Mouse (Mus musculus) bone marrow macrophage, adult 2 months (primary cell): ENCODE measurements around the gene Fgf4. TPM values are rescaled to one million over a fixed set of nuclear protein-coding genes. Genes with fewer than 3 reads are reported as not detected.

Source experiments
- H3K27ac ChIP-seq: 2 replicates; pipeline ENCODE4 v1.5.1; 2012; ENCODE audit warnings: low read depth, low read length; ENCODE audit not compliant: insufficient read depth
- H3K4me1 ChIP-seq: 2 replicates; pipeline ENCODE4 v1.6.1; 2012; ENCODE audit warnings: low read length; ENCODE audit not compliant: control insufficient read depth, insufficient read depth
- H3K4me3 ChIP-seq: 2 replicates; pipeline ENCODE4 v1.5.1; 2012; ENCODE audit warnings: mild to moderate bottlenecking, low read length, moderate library complexity; ENCODE audit not compliant: insufficient read depth
- CTCF ChIP-seq: IDR thresholded peaks from 2 replicates; pipeline ENCODE4 v1.5.1; 2012; ENCODE audit warnings: low read depth, mild to moderate bottlenecking, low read length, moderate library complexity
- POLR2A ChIP-seq: IDR thresholded peaks from 2 replicates; pipeline ENCODE4 v1.6.1; 2012; ENCODE audit warnings: mild to moderate bottlenecking, low read depth, low read length, borderline replicate concordance
- polyA plus RNA-seq: library from polyadenylated mRNA; stranded (reverse); fragments of >200 nt; gene quantifications from 2 replicates; pipeline ENCODE4 v1.2.4, GENCODE M21; 2012; ENCODE audit not compliant: missing spikeins, insufficient read depth, insufficient read length

Fgf4 gene
- polyA plus RNA-seq, 1 experiment, result not detected

DNA sequence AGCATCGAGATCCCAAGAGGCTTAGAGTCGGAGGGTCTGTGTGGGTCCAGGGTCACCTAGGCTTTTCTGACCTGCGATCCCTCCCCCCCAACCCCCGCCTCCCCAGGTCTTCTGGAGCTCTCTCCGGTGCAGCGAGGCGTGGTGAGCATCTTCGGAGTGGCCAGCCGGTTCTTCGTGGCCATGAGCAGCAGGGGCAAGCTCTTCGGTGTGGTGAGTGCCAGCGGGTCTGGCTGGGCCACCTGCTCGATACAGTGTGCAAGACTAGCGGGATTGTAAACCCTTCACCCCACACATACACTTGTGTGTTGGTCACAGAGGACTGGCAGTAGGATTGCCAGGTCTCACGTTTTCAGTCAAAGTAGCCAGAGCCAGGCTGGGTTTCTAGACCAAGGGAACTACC is 15.0 kb downstream of the Fgf4 start:
- Histone ChIP-seq H3K4me3 (no peak overlapping the region), H3K27ac (no peak overlapping the region), H3K4me1 (no peaks in the 10 kb centered on the region)
- no peak for TF ChIP-seq POLR2A
- no peak for TF ChIP-seq CTCF

DNA sequence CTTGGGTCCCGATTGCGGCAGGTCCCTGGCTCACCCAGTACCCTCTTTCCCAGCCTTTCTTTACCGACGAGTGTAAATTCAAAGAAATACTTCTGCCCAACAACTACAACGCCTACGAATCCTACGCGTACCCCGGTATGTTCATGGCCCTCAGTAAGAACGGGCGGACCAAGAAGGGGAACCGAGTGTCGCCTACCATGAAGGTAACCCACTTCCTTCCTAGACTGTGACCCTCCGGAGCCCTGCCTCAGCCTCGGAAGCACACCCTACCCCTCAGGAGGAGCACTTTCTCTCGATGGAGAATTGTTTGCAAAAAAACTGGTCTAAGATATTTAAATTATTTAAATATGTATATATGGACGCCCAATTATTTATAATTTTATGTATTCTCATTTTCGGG is 15.5 kb downstream of the Fgf4 start:
- no peak overlapping the region for H3K27ac ChIP-seq
- no peak overlapping the region for H3K4me3 ChIP-seq
- TF ChIP-seq CTCF (no peak), POLR2A (no peak)
- no peaks in the 10 kb centered on the region for H3K4me1 ChIP-seq

DNA sequence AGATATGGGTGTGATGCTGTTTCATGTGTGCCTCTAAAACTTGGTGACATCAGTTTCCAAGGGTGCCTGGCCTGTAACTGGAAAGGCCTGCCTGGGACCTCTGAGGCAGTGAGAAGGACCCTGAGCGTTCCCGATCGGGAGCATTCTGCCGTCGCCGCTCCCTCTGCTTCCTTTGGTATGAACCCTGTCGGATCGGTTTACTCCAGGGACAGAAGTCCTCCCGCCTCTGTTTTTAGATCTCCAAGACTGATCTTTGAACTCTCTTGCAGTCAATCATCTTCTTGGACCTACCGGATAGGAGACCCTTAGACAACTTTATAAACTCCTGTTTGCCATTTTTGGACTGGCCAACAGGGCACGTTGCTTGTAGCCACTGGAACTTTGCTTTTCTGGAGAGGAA is 16.0 kb downstream of the Fgf4 start:
- no peaks in the 10 kb centered on the region for H3K4me1 ChIP-seq
- H3K27ac ChIP-seq, result no peak overlapping the region
- TF ChIP-seq CTCF (no peak), POLR2A (no peak)
- no peak overlapping the region for H3K4me3 ChIP-seq

DNA sequence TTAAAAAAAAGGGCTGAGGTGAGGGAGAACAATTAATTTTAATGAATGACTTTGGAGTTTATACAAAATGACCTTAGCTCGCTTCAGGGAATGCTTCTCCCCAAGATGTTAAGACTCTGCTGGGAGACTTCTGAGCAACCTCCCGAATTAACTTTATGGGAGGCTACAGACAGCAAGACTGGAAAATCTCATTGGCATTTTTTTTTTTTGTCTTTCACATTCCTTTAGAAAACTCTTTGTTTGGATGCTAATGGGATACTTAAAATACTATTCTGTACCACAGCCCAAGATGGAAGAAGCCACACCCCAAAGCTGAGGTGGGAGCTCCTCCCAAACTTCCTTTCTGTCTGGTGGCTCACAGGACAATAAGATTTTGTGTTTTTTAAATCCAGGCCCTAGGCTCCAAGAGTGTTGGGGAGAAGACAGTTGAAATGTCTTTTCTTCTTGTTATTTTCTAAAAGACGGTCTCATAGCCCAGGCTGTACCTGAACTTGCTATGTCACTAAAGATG is 17.0 kb downstream of the Fgf4 start:
- no peak overlapping the region for H3K27ac ChIP-seq
- no peaks in the 10 kb centered on the region for H3K4me1 ChIP-seq
- no peak overlapping the region for H3K4me3 ChIP-seq
- no peak for TF ChIP-seq CTCF
- TF ChIP-seq POLR2A, result no peak

DNA sequence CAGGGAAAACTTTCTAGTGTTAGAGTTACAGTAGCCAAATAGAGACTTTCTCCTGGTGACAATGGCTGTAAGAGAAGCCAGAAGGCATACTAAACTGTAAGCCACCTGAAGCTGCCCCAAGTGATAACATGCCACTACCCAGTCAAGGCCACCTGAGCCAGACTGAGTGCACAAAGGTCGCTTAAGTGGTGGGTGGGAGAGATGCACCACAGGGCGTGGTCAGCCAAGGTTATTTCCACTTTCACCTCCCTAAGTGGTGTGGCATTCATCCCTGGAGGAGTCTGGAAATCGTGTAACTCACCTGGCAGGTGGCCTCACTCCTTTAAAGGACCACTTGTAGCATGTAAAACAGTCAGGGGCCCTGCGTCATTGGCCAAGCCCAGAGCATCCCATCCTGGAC is 20.0 kb downstream of the Fgf4 start:
- H3K27ac ChIP-seq, result no peak overlapping the region
- no peaks in the 10 kb centered on the region for H3K4me1 ChIP-seq
- H3K4me3 ChIP-seq, result no peak overlapping the region
- TF ChIP-seq POLR2A, result no peak

DNA sequence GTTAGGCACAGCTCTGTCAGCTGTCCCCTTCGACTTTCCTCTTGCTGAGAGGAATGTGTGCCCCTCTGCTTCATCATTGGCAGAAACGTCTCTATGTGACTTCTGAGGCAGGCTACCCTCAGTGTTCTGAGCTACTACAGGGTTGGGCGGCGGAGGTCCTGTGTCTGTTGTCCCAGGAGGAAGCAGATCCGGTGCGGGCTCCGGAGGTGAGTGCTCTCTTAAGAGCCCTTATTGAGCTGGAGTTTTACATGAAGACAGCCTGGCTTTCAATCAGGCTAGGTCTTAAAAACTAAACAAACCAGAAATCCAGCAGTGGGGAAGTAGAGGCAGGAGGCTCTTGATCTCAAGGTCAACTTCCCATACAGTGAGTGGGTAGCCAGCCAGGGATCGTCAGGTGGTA is 20.4 kb downstream of the Fgf4 start:
- Histone ChIP-seq H3K4me3 (no peak overlapping the region), H3K4me1 (no peaks in the 10 kb centered on the region)
- TF ChIP-seq CTCF, result no peak
- no peak for TF ChIP-seq POLR2A

DNA sequence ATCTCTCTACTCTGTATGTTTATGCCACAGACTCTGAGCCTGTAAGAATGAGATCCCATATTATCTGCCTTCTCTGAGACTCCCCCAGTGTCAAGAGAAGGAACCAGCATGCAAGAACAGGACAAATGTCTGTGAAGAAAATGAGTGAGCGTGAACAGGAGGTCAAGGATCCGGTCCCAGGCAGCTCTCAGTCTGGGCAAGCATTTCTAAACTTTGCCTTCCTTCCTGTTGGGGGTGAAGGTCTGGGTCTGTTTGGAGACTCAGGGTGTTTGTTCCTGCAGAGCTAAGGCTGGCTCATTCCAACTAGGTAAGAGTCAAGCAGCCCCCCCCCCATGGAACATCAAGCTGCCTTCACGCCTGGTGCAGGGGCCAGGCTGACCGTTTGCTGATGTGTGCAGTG is 25.3 kb downstream of the Fgf4 start:
- no peak overlapping the region for H3K27ac ChIP-seq
- no peaks in the 10 kb centered on the region for H3K4me1 ChIP-seq
- no peak for TF ChIP-seq POLR2A
- no peak for TF ChIP-seq CTCF
- no peak overlapping the region for H3K4me3 ChIP-seq

More for the DNA sequence above, 20.4 kb downstream of the Fgf4 start:
- no peak overlapping the region for H3K27ac ChIP-seq

DNA sequence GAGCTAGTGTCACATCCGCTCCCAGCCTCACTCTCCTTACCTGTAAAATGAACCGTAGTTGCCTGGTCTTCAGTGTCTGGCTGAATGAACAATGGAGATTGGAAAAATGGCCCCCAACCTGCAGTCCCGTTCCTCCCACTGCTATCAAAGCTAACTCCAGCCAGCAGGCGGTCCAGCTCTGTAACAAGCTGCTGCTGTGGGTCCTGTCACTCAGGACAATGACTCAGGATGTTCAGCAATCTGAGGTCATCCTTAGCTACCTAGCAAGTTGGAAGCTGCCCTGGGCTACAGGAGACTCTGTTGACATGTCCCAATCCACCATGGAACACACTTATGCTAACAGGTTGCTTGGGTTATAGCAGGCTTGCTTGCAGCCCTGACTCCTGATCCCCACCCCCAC is 26.0 kb downstream of the Fgf4 start:
- Histone ChIP-seq H3K4me1 (no peaks in the 10 kb centered on the region), H3K4me3 (no peak overlapping the region), H3K27ac (no peak overlapping the region)
- TF ChIP-seq CTCF (no peak), POLR2A (no peak)

DNA sequence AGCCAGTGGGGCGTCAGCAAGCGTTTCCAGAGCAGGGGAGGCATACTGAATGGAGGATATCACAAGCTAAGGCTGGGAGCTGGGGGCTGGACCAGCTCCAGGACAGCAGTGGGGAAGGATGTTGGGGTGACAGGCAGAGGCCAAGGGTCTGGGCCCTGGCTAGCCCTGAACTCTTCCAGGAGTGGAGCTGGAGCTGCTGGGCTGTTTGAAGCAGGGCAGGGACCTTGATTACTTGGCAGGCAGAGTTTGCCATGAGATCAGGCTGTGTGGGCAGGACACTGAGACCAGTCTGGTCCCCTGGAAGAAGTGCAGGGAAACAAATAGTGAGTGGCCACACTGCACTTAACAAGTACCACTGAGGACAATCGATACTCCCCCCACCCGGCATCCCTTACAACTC is 27.1 kb downstream of the Fgf4 start:
- Histone ChIP-seq H3K4me1 (no peaks in the 10 kb centered on the region), H3K4me3 (no peak overlapping the region), H3K27ac (no peak overlapping the region)
- TF ChIP-seq CTCF (no peak), POLR2A (no peak)

DNA sequence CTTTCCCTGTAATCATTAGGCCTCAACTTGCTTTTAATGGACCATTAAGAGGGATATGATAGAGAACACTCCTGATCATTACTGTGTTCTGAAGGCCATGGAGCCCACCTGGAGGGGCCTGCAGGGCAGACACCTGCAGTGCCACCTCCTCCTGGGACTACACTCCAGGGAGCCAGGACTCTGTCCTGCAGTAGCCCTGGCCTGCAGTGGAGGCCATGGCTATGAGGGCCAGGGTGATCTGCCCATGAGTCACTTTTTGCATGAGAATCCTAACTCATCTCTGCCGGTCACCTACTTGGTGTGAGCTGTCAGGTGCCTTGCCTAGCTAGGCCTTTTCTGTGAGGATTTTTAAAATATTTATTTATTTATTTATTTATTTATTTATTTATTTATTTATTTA is 31.2 kb downstream of the Fgf4 start:
- Histone ChIP-seq H3K4me1 (no peaks in the 10 kb centered on the region), H3K4me3 (no peak overlapping the region), H3K27ac (no peak overlapping the region)
- TF ChIP-seq CTCF (no peak), POLR2A (no peak)

DNA sequence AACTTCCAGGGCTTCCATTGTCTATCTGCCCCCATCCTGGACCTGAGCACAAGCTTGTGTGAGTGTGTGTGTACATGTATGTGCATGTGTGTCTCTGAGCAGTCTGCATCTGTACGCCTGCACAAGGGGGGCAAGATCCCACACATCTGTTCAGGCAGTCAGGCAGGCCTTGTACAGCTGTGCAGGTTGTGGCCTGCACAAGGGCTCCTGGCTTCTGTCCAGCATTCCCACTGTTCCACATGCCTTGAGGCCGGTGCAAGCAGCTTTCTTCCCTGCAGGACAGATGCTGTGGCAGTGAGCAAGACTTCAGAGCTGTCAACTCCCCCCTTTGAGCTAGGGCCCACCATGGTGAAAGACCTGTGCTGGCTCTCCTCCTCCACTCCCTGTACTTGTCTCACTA is 35.9 kb downstream of the Fgf4 start:
- TF ChIP-seq CTCF, result no peak
- no peak for TF ChIP-seq POLR2A
- H3K4me1 ChIP-seq, result no peaks in the 10 kb centered on the region
- no peak overlapping the region for H3K27ac ChIP-seq
- no peak overlapping the region for H3K4me3 ChIP-seq
